Mouse (Mus musculus) CD4-positive, CD25-positive, alpha-beta regulatory T cell, adult 4 months (primary cell): Measurements from ENCODE around the gene Mtfr1l. TPM values are rescaled to one million over a fixed set of nuclear protein-coding genes. Genes with fewer than 3 reads are reported as not detected.
A peak's percentile ranks its signal among the peaks of the same experiment; 100 is the strongest.

Source experiments
- ATAC-seq: one replicate; pipeline ENCODE4 v1.8.0; 2017
- polyA plus RNA-seq, 2 experiments: library from polyadenylated mRNA; unstranded; fragments of 100-300 nt; shearing (Covaris generic); gene quantifications; one replicate each; pipeline ENCODE4 v1.2.1; 2017

Gene Mtfr1l
- 100 to 1,000 TPM in 1 of 2 experiments, 10 to 100 TPM in 1; 83.6 to 119 TPM for polyA plus RNA-seq

DNA sequence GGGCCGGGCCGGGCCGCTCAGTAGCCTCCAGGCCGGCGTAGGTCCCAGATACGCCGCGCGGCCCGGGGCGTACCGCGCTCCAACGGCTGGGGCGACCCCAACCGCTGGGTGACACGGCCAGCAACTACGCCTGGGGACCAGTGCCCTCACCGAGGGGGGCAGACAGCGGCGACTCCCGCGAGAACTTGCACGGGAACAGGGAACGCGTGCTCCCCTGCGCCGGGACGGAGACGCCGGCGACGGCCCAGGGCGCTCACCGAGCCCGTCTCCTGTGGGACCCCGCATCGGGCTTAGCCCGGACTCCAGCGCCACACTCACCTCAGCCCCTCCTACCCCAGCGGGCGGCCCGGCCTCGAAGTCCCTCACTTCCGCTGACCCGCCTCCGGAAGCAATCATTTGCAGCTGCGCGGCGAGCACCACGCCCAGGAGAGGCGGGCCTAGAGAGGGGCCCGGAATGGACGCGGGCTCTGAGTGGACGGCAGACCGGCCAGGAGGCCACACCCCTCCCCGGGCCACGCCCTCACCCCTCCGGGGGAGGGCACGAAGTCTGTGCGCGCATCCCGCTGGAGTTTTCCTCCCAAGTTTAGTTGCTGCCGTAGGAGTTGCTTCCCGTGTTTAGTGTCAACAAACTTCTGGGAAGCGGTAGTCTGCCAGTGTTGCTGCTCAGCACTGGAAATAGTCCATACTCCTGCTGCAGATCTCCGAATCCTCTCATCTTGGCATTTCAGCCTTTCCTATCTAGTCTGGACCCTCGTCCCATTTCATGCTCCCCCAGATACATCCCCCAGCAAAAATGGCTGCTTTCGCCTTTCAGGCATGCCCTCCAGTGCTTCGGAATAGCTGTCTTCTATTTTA is at the start of gene Mtfr1l:
Gene Mtfr1l (minus strand): TSS at position 456 of the 855 bp plus-strand sequence.
- ATAC-seq: peak; percentile 95

DNA sequence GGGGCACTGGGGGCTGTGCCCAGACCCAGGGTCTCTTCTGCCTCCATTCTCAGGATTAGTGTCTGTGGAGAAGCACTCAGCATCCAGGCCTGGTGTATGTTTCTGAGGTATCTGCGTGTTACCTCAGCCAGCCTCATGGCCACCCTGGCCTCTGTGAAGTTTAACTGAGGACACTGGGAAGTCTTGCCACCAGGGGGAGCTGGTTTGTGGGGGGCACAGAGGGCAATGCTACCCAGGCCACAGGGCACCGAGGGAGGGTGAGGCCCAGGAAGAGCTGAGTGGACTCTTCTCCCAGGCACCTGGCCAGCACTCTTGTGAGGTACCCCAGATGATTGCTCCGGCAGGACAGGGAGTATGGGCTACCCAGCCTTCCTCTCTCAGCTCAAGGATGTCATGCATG is 48.3 kb upstream of the Mtfr1l start:
- no peak for ATAC-seq

DNA sequence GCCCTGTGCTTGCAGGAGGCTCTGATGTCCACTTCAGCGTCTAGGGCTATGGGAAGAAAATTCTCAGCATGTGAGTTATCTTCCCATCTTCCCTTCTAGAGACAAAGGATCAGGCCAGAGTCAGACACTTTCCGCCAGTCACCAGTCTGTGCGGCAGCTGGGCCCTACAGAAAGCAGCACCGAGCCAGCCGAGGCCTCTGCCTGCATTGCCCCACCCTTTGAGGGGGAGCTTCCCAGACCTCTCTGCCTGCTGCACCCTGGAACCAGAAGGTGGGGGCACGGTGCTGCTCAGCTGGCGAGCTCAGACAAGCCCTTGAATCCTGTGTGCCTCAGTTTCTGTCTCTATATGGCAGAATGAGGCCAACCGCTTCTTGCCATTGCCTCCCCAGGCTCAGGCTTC is 46.2 kb upstream of the Mtfr1l start:
- no peak for ATAC-seq

DNA sequence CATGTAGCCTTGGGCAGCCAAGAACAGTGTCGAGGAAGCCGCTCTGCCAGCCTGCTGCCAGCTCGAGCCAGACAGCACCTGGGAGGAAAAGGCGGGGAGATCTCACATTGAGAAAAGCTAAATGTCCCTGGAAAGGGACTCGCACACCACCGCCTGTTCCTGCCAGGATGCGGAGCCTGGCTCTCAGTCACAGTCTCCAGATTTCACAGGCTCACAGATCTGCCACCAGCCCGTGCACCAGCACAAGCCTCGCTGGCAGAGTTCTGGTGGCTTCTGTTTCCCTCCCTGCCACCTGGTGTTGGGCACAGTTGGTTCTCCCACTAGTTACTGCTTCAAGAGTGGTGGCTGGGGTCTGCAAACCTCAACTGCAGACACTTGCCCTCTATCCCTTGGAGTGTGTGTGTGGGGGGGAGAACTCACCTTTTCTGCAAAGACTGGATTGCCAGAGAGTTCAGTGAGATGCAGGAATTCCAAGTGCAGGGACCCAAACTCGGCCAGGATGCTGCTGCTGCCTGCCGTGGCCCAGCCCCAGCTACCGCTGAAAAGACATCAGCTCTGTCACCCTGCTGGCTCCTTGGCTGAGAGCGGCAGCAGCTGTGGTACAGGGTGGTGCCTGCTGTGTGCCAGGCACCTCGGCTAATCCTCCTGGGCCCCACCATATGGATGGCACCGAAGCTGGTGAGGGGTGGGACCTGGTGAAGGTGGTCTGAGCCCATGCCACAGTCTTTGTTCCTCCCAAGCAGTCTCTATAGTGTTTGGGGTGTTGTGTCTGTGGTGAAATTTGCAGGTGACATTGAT is 45.4 kb upstream of the Mtfr1l start:
- ATAC-seq: no peak

DNA sequence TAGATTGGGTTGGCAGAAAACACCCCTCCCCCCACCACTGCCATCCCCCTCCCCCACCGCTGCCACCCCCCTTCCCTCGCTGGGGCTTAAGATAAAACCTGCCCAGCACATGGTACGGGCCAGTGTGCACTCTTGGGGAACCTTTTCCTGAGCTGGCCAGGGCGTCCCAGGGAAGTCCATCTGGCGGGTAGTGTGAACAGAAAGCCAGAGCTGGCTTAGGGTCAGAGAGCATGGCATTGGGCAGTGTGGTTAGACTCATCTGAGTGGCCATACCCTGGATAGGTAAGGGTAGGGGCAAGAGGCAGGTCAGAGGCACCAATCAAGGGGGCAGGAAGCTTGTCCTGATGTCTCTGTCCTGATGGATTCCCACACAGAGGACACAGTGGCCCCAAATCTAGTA is 44.4 kb upstream of the Mtfr1l start:
- no peak for ATAC-seq

DNA sequence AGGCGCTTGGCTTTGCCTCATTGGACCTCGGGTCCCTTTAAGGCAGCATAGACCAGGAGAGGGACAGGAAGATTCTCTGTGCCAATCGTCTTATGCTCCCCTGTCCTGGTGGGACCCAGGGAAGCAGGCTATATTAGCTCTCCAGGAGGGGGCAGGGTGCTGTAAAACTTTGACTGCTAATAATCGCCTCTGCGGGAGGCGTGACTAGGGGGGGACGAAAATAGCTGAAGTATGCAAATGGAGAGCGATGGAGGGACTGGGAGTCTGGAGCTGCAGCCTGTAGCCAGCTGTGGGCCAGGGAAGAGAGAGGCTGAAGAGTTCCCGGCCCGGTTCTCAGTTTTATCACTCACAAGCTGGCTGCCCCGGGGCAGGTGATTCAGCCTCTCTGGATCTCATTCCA is 44.0 kb upstream of the Mtfr1l start:
- ATAC-seq: no peak

DNA sequence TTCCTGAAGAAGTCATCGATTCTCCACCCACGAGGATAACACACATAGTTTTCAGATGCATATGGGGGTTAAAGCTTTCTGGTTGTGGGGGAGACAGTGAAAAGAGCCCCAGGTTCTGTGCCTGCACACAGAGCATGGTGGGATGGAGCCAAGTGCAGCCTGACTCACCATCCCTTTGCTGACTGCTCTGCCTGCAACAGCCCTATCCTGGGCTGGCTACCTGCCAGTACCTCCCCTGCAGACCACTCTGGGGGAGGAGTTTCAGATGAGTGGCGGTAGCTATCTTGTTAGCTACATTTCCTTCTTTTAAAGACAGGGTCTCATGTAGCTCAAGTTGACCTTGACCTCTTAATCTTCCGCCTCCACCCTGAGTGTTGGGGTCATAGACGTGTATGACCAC is 43.2 kb upstream of the Mtfr1l start:
- ATAC-seq: no peak

DNA sequence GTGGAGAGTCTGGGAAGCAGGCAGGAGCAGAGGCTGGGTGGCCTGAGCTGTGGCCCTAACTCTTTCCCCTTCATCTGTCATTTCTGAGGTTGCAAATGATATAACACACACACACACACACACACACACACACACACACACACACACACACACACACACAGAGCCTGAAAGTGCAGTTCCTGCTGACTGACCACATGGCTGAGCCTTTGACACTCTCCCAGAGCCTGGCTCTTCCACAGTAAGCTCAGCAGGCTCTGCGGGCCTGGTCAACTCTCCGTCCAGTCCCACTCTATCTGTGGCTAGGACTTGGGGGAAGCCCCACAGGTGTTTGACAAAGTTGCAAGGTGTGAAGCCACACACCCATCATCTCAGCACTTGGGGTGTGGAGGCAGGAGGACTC is 42.1 kb upstream of the Mtfr1l start:
- ATAC-seq: no peak

DNA sequence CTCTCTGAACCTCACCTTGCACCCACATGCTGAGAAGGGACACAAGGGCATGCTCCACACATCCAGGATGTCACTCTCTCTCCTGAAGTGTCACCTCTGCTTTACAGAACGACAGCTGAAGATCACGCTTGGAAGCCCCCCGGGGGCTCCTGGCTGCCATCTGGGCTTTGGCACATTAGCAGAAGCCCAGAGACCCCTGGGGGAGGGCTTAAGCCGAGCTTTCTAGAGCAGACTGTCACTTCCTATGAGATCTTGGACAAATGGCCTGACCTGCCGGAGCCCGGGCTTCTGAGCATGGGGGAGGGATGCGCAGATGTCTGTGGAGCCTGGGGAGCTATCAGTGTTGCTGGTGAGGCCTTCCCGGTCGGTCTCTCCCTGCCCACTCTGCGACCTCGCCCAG is 40.3 kb upstream of the Mtfr1l start:
- no peak for ATAC-seq

DNA sequence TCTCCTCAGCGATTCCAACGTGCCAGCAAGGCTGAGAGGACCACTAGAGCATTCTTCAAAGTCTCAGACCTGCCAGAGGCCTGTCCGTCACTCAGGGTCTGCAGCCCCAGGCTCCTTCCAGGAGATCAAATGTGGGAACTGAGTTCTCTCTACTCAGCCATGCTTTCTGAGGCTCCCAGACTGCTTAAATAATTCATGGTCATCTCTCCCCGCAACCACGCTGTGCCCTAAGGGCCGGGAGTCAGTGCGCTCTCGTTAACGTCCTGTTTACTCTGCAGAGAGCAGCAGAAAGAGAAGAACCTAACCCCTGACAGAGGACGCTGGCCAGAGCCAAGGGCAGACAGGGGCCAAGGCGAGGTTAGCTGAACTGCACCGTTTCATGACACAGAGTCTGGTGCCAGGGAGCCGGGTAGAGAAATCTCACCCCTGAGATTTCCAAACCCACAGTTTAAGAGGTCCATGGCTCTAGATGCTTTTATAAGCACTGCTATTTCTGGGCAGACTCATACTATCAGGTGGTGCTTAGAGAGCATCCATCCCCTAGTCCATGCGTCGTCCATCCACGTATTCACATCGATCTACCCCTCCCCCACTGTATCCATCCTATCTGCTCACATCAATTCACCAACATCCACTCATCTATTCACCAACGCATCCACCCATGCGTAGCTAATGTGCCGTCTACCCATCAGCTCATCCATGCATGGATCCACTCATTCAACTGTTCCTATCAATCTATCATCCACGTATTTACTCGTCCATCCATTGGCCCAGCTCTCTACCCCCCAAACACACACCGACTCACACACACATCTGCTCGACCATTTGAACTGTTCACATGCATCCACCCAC is 37.5 kb upstream of the Mtfr1l start:
- ATAC-seq: no peak

DNA sequence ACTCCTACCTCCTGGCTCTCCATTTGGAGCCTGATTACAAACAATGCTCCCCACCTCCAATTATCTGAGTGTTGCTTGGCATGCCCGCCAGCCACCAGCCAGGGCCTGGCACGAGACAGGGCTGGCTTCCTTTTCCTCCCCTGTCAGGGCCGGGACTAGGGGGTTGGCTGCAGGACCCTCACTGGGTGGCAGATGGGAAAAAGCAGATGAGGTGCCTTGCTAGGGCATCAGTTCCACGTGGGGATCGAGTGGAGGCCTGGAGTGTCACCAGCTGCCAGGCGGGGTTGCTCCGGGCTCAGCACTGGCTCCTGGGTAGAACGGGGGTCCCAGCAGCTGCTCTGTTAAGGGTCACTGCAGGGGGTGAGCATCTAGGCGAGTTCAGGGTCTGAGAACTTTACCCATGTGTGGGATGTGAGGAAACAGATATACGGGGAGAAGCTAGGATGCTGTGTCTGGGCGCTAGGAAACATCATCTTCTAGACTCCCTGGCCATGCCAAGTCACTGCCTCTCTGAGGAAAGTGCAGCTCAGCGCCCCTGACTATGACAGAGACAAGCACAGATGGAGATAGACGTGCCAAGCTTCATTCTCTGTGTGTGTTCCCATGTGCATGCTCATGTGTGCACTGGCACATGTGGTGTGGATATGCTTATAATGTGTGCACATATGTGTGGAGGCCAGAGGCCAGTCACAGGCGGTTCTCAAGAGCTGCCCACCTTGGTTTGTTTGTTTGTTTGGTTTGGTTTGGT is 35.7 kb upstream of the Mtfr1l start:
- ATAC-seq: no peak

DNA sequence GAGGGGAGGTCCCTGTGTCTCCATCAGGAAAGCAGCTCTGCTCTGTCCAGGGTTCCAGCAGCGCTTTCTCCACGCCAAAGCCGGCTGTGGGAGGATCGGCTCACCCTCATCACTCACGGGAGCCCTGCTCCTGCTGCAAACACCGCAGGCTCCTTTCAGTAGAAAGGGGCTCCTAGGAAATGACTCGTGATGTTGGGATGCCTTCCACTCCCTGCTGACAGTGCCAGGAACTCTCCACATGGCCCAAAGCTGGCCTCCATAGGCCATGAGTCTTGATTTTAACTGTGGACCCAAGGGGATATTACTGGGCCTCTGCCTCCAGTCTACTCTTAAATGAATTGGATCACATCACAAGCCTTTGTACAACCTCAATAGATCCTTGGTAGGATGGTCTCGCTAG is 34.6 kb upstream of the Mtfr1l start:
- no peak for ATAC-seq

DNA sequence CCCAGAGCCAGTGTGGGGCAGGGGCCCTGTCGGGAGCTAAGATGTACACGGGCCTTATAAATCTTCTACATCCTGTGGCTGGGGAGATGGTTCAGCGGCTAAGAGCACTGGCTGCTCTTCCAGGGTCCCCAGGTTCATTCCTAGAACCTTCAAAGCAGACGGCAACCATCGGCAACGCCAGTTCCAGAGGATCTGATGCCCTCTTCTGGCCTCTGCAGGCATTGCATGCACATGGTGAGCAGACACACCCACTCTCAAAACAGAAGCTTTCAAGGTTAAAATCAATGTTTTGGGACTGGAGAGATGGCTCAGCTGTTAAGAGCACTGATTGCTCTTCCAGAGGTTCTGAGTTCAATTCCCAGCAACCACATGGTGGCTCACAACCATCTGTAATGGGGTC is 34.0 kb upstream of the Mtfr1l start:
- no peak for ATAC-seq

DNA sequence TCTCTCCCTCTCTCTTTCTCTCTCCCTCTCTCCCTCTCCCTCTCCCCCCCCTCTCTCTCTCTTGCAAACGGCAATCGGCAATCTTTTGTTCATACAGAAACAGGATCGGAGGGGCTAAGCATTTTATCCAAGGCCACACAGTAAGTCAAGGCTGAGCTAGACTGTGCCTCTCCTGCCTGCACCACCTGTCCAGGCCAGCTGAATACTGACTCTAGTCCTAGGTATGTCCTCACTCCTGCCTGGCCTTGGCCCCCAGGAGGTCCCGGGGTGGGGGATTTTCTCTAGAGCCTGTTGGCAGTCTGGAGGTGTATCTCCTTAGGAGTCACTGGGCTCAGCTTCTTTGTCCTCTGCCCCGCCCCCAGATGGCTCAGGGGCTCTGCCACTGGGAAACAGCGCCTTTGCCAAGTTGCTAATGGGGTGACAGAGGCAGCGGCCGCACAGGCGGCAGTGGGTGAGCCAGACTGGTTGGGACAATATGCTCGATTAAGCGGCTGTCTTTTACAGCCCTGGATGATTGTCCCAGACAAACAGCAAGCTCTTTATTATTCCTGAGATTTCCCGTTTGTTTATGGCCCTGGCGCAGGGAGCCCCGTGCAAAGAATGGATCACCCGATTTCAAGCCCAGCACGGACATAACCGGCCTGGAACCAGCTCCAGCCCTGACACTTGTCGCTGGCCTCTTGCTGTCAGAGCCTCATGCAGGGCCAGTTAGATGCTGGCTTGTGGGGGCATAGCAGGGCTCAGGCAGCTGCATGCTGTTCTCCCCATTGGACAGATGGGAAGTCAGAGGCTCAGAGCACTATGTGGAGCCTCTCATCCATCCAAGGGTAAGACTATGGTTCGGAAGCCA is 32.4 kb upstream of the Mtfr1l start:
- no peak for ATAC-seq

DNA sequence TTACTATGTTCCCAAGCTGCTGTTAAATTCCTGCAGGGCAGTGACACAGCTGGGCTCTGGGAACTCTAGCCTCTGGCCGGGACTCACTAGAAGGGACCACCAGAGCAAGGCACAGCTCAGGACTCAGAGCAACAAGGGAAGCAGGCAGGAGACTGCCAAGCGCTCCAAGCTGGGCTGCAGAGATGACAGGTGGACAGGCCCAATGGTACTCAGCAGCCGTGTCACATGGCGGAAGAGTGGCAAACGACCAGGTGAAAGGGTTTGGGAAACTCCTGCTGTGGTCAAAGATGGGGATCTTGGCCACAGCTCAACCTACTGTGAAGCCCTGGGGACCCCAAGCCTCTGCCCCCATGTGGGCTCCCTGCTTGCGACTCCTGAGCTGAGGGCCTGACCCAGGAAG is 28.9 kb upstream of the Mtfr1l start:
- no peak for ATAC-seq

DNA sequence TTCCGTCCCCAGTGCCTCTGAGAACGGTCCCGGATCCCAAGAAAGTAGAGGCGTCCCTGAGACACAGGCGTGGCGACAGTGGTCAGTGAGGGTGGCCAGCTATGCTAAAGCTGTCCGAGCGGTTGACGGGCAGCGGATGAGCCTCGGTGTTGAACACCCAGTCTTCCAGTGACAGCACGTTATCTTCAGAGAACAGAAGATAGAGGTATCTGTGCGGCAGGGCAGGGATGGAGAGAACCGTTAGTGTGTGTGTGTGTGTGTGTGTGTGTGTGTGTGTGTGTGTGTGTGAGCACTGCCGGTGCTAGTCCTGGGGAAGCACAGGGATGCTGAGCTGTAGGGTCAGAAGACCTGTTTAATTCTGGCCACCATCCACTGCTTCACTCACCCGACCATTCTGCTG is 28.4 kb upstream of the Mtfr1l start:
- ATAC-seq: no peak

DNA sequence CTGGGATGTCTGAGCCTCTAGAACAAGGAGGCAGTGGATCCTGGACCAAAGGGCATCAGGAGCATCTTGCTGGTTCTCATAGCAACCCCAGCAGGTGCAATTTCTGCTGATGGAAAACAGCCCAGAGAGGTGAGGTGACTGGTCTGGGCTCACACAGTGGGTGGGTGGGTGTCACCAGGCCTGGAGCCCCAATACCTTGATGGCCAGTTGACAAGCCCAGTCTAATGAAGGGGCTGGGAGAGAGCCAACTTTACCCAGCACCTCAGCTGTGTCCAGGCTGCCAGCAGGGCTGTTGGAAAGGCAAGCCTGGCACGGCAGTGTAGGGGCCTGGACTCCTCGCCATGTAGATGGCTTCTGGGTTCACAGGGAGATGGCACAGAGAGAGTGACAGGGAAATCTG is 26.8 kb upstream of the Mtfr1l start:
- no peak for ATAC-seq

DNA sequence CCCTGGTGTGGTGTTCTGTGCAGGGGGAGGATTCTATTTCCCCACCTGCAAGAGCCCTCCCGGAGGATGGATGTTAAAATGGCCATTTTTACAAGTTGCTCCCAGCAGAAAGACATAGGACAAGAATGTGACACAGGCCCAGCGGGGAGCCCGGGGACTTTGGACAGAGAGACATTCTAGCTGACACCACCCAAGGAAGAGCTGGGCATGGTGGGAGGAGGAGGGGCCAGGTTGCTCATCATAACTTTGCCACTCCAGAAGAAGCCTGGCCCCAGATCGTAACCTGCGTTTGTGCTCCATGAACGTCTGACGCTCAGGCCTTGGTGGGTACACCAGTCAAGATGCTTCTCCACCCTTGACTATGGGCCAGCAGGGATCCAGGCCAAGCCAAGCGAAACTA is 25.5 kb upstream of the Mtfr1l start:
- no peak for ATAC-seq

DNA sequence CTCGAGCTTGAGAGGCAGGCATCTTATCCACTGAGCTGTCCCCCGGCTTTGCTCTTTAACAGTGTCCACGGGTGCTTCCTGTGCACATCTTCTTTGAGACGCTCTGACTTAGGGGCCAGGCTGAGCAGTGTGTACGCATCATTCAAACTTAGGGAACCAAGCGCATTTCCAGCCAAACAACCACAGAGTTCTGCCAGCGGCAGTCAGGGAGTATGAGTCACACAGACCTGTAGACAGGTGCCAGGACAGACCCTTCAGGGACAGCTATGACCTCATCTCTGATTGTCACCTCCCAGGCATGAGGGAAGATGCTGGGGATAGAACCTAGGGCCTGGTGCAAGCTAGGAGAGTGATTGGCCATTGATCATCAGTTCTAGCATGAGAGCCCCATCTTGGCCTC is 24.0 kb upstream of the Mtfr1l start:
- ATAC-seq: no peak

DNA sequence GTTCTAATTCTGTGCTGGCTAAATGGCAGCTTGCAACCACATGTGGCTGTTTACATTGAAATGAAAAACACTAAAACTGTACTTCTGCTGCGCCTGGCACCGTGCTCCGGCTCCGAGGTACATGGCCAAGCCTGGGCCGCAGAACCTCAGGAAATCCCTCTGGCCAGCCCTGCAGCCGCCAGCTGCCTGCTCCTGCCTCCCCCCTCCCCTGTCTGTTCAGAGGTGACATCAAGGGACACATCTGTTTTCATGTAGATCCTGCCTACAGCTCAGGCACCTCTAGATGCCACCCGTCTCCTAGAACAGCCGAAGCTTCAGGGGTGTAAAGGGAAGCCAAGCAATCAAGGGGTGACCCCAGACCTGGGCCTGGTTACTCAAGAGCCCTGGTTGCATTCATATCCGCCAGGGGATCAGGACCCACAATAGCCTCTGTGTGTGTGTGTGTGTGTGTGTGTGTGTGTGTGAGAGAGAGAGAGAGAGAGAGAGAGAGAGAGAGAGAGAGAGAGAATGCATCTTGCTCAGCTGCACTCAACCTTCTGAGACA is 23.5 kb upstream of the Mtfr1l start:
- no peak for ATAC-seq

DNA sequence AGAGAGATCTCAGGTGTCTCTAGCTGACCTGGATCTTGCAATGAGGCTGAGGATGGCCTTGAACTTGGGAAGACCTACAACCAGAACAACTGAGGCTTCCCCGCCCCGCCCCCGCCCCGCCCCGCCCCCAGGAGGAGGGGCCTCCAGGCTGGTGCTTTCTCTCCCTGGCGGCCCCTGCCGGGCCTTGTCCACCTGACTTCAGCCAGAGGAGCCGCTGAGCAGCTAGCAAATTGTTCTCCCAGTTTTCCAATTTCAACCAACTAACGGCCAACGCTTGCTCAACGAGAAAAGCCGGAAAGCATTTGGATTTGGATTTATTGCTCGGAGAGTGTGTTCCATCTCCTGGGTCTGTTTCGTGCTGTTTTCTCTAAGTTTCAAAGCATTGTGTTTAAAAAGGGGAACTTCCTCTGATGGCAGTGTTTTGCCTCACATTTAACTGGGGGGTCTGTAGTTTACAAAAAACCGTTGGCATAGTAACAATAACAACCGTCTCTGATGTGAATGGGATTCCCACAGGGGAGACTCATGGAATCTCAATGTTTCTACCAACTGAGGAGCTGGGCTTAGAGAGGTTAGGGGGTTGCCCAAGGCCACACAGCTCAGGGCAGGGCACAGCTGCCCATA is 22.6 kb upstream of the Mtfr1l start:
- no peak for ATAC-seq
